Mouse (Mus musculus): ENCODE results near the gene S1pr1.

DNA sequence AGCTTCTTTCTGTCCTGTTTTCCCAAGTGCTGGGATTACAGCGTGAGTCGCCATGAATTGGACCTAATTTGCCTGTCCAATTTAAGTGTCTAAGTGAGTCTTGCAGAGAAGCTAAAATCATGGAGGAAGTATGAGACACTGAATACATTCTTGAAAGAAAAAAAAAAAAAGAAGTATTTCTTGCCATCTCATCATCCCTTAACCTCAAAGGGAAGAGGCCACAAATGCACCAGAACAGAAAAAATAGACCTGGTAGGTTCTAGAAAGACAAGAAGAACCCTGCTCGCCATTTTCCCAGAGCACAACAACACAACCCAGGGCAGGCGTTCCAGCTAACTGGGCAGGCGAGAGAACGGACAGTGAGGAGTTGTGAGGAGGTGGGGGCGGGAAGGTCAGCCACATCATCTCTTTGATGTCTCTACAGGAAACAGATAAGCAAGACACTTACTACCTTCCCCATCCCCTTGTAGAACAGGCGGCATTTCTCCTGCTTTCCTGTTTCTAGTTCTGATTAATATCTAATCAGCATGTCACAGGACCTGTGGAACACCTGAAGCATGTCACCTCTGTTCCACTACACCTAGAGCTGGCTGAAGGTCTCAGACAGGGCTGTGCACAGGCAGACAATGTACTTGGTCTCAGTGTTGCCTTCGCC is 10.5 kb downstream of the S1pr1 start:
- no peak for TF ChIP-seq GATA1 (IDR thresholded peaks at IDR 0.05; ENCODE audit: borderline replicate concordance, low read length)
- TF ChIP-seq FLI1 (IDR thresholded peaks at IDR 0.05; ENCODE audit: low read length), result no peak
